Mouse (Mus musculus) layer of hippocampus, adult 8-10 months (tissue): ENCODE measurements around the gene Grsf1. TPM values are rescaled to one million over a fixed set of nuclear protein-coding genes. Genes with fewer than 3 reads are reported as not detected.
A peak's percentile ranks its signal among the peaks of the same experiment; 100 is the strongest.

Experiments
- DNase-seq, 2 experiments: peaks; one replicate each; pipeline ENCODE4 v3.0.0; 2022; ENCODE audit warnings: low spot score in 2 of 2
- total RNA-seq, 4 experiments: library from RNA; stranded (reverse); gene quantifications; 2 replicates each; pipeline ENCODE4 v1.2.4; 2022

The Grsf1 gene
- 100 to 1,000 TPM in 1 of 4 experiments, 10 to 100 TPM in 3; 90.0 to 103 (median 94.6) TPM for total RNA-seq

DNA sequence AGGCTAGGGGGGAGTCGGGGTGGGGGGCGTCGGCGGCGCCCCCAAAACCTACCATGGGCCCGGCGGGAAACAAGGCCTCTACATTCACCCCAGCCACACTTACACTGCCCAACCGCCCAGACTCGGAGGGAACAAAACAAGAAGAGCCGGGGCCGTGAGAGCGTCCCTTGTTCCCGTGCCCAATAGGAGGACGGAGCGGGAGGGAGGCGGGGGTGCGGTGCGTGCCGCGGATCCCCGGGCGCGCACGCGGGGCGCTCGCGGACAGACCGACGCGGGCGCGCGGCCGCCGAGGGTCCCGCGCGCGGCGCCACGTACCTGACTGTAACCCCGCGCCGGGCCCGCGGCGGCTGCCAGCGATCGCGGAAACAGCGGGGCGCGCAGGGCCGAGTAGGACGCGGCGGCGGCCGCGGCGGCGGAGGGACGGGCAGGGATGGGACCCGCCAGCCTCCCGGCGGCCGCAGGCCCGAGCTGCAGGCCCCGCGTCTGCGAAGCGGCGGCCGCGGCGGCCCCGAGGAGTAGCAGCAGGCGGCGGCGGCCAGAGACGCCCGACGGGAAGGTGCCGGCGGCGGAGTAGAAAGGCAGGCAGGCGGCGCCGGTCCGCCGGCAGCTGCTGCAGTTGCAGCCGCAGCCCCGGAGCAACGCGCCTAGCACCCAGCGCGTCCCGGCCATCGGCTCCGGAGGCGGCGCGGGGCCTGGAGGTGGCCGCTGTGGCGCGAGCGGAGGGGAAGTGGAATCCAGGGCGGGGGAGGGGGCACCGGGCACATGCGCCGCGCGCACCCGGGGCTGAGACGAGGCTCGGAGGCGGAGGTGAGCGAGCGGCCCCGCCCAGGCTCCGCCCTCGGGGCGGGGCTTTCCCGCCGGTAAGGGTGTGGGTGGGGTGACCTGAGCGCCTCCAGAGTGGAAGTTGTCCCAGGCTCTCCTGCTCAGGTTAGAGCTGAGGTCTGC lies at the start of gene Grsf1:
Gene Grsf1, minus strand, starts transcription at position 729 of the 945 bp plus-strand sequence.
- DNase-seq: peak; percentile 73 to 82

GRCm38 (mm10) chr5:88724030-88724429 lies 48.1 kb upstream of the Grsf1 start:
- no peak for DNase-seq

DNA sequence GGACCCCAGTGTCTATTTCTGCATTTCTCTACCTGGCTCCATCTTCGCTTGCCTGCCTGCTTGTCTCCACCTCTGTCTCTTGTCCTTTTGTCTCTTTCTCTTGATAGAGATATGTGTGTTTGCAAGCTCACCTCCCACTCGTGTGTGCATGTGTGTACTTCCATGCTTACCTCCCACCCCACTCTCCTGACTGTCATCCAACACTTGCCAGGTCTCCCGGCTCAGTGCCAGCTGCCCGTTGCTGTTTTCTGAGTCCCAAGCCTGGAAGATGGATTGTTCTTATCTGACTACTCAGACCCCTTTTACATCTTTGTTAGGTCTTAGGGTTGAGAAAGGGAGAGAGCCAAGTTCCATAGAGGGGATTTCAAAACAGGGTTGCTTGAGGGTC lies 46.2 kb upstream of the Grsf1 start:
- DNase-seq: peak in 1 of 2 experiments; percentile 11

- DNase-seq: peak; percentile 11
Observed at GRCm38 (mm10) chr5:88721565-88722212, 45.7 kb upstream of the Grsf1 start.

DNA sequence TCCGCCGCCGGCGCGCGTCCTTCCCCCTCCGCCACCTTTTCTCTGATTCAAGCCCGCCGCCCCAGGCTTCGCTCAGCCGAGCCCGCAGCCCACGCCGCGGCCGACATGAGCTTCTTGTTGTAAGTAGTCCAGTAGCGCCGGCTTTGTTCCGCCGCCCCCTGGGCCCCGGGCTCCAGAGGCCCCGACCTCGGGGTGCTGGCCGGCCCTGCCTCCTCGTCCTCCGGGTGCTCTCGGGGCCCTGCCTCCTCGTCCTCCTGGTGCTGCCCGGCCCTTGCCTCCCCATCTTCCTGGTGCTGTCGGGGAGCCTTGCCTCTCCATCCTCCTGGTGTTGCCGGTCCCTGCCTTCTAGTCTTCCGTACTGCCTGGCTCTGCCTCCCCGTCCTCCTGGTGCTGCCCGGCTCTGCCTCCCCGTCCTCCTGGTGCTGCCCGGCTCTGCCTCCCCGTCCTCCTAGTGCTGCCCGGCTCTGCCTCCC lies 45.1 kb upstream of the Grsf1 start:
- DNase-seq: peak in 1 of 2 experiments; percentile 14

GRCm38 (mm10) chr5:88720116-88721002 lies 44.4 kb upstream of the Grsf1 start, which contains the start of gene Mob1b:
TSS of gene Mob1b (plus strand) at chr5:88720855.
- peak; percentile 90 to 97 for DNase-seq

DNA sequence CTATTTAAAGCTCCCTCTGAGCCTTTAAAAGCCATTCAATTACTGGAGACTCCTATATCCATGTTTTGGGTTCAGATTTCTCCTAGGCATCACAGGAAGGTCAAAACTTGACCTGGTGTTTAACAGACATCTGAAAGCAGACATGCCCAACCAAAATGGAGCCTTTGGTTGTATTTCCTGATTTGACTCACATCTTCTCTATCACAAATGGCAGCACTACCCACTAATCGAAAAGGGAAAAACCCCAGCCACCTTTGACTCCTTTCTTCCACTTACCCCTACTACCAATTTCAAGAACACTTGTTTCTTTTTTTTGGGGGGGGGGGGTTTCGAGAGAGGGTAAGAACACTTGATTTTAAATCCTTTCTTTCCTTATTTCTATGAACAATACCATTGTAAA lies 41.0 kb upstream of the Grsf1 start:
- no peak for DNase-seq

- no peak for DNase-seq
Observed at GRCm38 (mm10) chr5:88712328-88712727, 36.4 kb upstream of the Grsf1 start.

GRCm38 (mm10) chr5:88711618-88712224 lies 35.8 kb upstream of the Grsf1 start:
- DNase-seq: peak in 1 of 2 experiments; percentile 8

- DNase-seq: no peak
Observed at GRCm38 (mm10) chr5:88711128-88711527, 35.2 kb upstream of the Grsf1 start.

- no peak for DNase-seq
Observed at GRCm38 (mm10) chr5:88703551-88703950, 27.6 kb upstream of the Grsf1 start.

DNA sequence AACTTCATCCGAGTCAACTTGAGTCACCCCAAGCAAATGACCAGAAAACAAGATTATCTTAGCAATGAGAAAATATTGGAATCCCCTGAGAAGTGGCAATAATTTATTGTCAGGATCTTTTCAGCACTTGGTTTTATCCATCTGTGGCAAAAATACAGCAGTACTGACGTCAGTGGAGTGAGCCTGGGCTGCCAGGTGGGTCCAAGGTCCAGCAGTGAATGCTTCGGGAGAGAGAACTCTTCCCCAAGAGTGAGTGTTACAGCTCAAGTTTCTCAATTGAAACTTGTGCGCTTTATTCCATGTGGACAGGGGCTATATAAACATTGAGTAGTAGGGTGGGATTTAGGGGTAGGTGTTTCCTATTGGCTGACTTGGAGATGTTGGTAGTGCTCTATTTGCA lies 26.1 kb upstream of the Grsf1 start:
- no peak for DNase-seq

- DNase-seq: no peak
Observed at GRCm38 (mm10) chr5:88699251-88699913, 23.4 kb upstream of the Grsf1 start.

DNA sequence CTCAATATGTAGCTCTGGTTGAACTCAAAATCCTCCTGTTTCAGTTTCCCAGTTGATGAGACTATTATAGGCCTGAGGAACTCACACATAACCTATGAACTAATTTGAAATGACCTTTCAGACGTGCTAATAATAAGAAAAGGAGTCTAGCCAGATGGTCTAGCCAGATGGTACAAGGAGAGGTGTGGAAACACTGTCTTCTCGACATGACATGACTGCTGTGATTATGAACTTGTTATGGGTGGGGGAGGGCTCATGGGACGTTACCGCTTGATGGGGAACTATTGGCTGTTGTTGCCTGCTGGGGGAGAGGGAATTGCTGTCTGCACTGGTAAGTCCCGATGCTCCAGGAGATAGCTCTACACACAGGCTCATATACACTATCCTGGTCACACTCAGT lies 21.3 kb upstream of the Grsf1 start:
- no peak for DNase-seq

- no peak for DNase-seq
Observed at GRCm38 (mm10) chr5:88693057-88693456, 17.1 kb upstream of the Grsf1 start.

GRCm38 (mm10) chr5:88692586-88692985 lies 16.6 kb upstream of the Grsf1 start:
- no peak for DNase-seq

- no peak for DNase-seq
Observed at GRCm38 (mm10) chr5:88691506-88692095, 15.6 kb upstream of the Grsf1 start.

GRCm38 (mm10) chr5:88690681-88691505 lies 14.9 kb upstream of the Grsf1 start:
- no peak for DNase-seq
